Mouse (Mus musculus): ENCODE measurements around the gene AB124611. TPM values are rescaled to one million over a fixed set of nuclear protein-coding genes. Genes with fewer than 3 reads are reported as not detected.
"Not testable (repeated sequence)": the region's sequence is repeated elsewhere in the genome, so short reads cannot be mapped to it uniquely, and the experiment has no call there.

The AB124611 gene
- under 1 TPM; 0.30 to 0.66 TPM for total RNA-seq (2021)

GRCm38 (mm10) chr9:21525937-21526633, at the start of gene AB124611:
Gene AB124611, plus strand, starts transcription at chr9:21526176.
- DNase-seq (ENCODE audit: low spot score in 2 of 2) = no peak
- intact Hi-C loops (cut with DNase I) = no loop called here

- intact Hi-C loops (cut with DNase I) = no loop called here
- no peak for DNase-seq (ENCODE audit: low spot score in 2 of 2)
These were observed 48.3 kb upstream of the AB124611 start for GRCm38 (mm10) chr9:21477707-21478106.

GRCm38 (mm10) chr9:21484065-21484464, 41.9 kb upstream of the AB124611 start:
- DNase-seq (ENCODE audit: low spot score in 2 of 2) = no peak
- intact Hi-C loops (cut with DNase I) = no loop called here

- DNase-seq (ENCODE audit: low spot score in 2 of 2); intact Hi-C loops (cut with DNase I): not testable (repeated sequence)
These were observed 37.7 kb upstream of the AB124611 start for GRCm38 (mm10) chr9:21488246-21488645.

GRCm38 (mm10) chr9:21490696-21491095, 35.3 kb upstream of the AB124611 start:
- no peak for DNase-seq (ENCODE audit: low spot score in 2 of 2)
- intact Hi-C loops (cut with DNase I) = no loop called here

- intact Hi-C loops (cut with DNase I) = no loop called here
- no peak for DNase-seq (ENCODE audit: low spot score in 2 of 2)
These were observed 32.1 kb upstream of the AB124611 start for GRCm38 (mm10) chr9:21493907-21494306.

- DNase-seq (ENCODE audit: low spot score in 2 of 2) = peak; percentile 43 to 71
- intact Hi-C loops (cut with DNase I) = no loop called here
These were observed 31.2 kb upstream of the AB124611 start for GRCm38 (mm10) chr9:21494726-21495125.

GRCm38 (mm10) chr9:21496308-21497049, 29.5 kb upstream of the AB124611 start:
- DNase-seq (ENCODE audit: low spot score in 2 of 2) = no peak
- intact Hi-C loops (cut with DNase I) = no loop called here

GRCm38 (mm10) chr9:21497050-21497542, 28.9 kb upstream of the AB124611 start:
- DNase-seq (ENCODE audit: low spot score in 2 of 2) = peak in 1 of 2 experiments; percentile 41
- intact Hi-C loops (cut with DNase I) = no loop called here

GRCm38 (mm10) chr9:21497664-21498063, 28.3 kb upstream of the AB124611 start:
- intact Hi-C loops (cut with DNase I) = no loop called here
- no peak for DNase-seq (ENCODE audit: low spot score in 2 of 2)

- intact Hi-C loops (cut with DNase I) = no loop called here
- DNase-seq (ENCODE audit: low spot score in 2 of 2) = no peak
These were observed 27.6 kb upstream of the AB124611 start for GRCm38 (mm10) chr9:21498284-21498902.

GRCm38 (mm10) chr9:21503352-21503751, 22.6 kb upstream of the AB124611 start:
- no peak for DNase-seq (ENCODE audit: low spot score in 2 of 2)
- intact Hi-C loops (cut with DNase I) = no loop called here

GRCm38 (mm10) chr9:21505767-21506166, 20.2 kb upstream of the AB124611 start:
- intact Hi-C loops (cut with DNase I) = no loop called here
- DNase-seq (ENCODE audit: low spot score in 2 of 2) = no peak

- DNase-seq (ENCODE audit: low spot score in 2 of 2) = no peak
- intact Hi-C loops (cut with DNase I) = no loop called here
These were observed 18.1 kb upstream of the AB124611 start for GRCm38 (mm10) chr9:21507753-21508430.

GRCm38 (mm10) chr9:21508871-21509404, 17.0 kb upstream of the AB124611 start:
- DNase-seq (ENCODE audit: low spot score in 2 of 2) = no peak
- intact Hi-C loops (cut with DNase I) = no loop called here

- peak; percentile 96 to 98 for DNase-seq (ENCODE audit: low spot score in 2 of 2)
- intact Hi-C loops (cut with DNase I) = loop anchor here (2.0 kb wide), 1 partner anchor 37 kb away; the partner anchor contains the start of gene Carm1
These were observed 15.9 kb upstream of the AB124611 start, which contains the start of gene Tmed1 for GRCm38 (mm10) chr9:21509772-21510688. Gene Tmed1, minus strand, starts transcription at chr9:21510252.

- intact Hi-C loops (cut with DNase I) = loop anchor here (2.0 kb wide), 1 partner anchor 36 kb away; the partner anchor contains the start of gene Carm1
- DNase-seq (ENCODE audit: low spot score in 2 of 2) = no peak
These were observed 15.3 kb upstream of the AB124611 start for GRCm38 (mm10) chr9:21510689-21511015.

- intact Hi-C loops (cut with DNase I) = loop anchor here (2.0 kb wide), 1 partner anchor 36 kb away; the partner anchor contains the start of gene Carm1
These were observed 14.9 kb upstream of the AB124611 start for GRCm38 (mm10) chr9:21511052-21511451.

More at GRCm38 (mm10) chr9:21511052-21511451, 14.9 kb upstream of the AB124611 start:
- no peak for DNase-seq (ENCODE audit: low spot score in 2 of 2)

Data from left cerebral cortex, postnatal 25 days (tissue).